In the genomic region with DNA sequence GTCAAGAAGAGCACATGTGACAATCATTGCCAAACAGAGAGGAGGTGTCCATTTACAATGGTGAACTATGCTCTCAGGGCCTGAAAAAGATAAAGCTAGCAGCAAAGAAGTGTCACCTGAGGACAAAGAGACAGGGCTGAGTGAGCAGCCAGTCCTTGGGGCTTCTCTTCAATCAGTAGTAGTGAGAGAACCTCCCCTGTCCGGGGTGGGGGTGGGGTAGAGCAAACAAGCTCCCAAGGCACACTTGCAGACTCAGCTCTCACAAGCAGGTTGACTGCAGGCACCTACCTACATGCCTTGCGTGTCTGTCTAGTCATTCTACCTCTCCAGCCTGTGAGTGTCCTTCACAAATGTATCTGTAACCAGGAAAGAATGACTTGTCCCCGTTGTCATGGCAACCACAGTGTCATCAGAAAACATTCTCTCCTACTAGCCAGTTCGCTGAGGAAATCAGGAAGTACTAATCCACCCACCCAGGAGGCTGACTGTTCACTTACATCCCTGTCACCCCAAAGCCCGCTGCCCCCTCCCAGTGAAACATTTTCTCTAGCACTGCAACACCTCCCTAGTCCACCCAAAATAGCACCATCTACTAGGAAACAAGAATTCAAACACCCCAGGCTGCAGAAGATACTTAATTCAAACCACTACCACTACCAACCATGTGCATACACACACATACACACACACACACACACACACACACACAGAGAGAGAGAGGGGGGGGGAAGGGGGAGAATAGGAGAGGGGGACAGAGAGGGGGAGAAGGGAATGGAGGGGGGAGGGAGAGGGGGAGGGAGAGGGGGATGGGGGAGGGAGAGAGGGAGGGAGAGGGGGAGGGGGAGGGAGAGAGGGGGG, we compare ENCODE assay signal across 11 mouse cellular contexts. TPM values are rescaled to one million over a fixed set of nuclear protein-coding genes. Genes with fewer than 3 reads are reported as not detected.
DNase-seq lines count a peak whose midpoint lies in the region; ATAC-seq lines count a peak whose summit lies in the region.
"Not testable (repeated sequence)": the region's sequence is repeated elsewhere in the genome, so short reads cannot be mapped to it uniquely, and the experiment has no call there.
"Had no signal": no experiment of that assay in that cellular context is flagged by ENCODE, and none has a peak within 500 bp of the region (broad histone marks: within the 10 kb centered on the region; RNA-seq: fewer than 3 reads in every experiment).

A gene (minus strand): TSS at position 170 of the 858 bp plus-strand sequence.

- H3K27me3 ChIP-seq in forebrain, embryonic 16.5 days (replicated peaks; ENCODE audit: control insufficient read depth, insufficient read depth, low read length); hindbrain, embryonic 13.5 days; kidney, embryonic 14.5 days (ENCODE audit: control insufficient read depth, insufficient read depth, low read length); neural tube, embryonic 12.5 days (replicated peaks): not testable (repeated sequence)

- H3K4me3 ChIP-seq in forebrain, embryonic 16.5 days (replicated peaks; ENCODE audit: low read length); hindbrain, embryonic 13.5 days; kidney, embryonic 14.5 days (ENCODE audit: low read length); neural tube, embryonic 12.5 days: not testable (repeated sequence)

- H3K9ac ChIP-seq in forebrain, embryonic 16.5 days (replicated peaks; ENCODE audit: low read depth, low read length); hindbrain, embryonic 13.5 days; kidney, embryonic 14.5 days (ENCODE audit: low read depth, low read length); neural tube, embryonic 12.5 days: not testable (repeated sequence)

- ATAC-seq in forebrain, embryonic 16.5 days: peak; percentile 69
- ATAC-seq in hindbrain, embryonic 13.5 days (ENCODE audit: low FRiP score): peak; percentile 71
- peak; percentile 60; the same call in 1 of the 2 replicates for ATAC-seq in kidney, embryonic 14.5 days (ENCODE audit: low FRiP score, low TSS enrichment)
- ATAC-seq in neural tube, embryonic 12.5 days (ENCODE audit: low FRiP score, low read depth): peak; percentile 37; the same call in 1 of the 2 replicates

- 100% methylated on average over 1 of the region's 5 CpGs for WGBS in forebrain, embryonic 16.5 days
- 63% methylated on average over 2 of the region's 5 CpGs for WGBS in hindbrain, embryonic 13.5 days
- WGBS in kidney, embryonic 14.5 days: 67% methylated on average over 3 of the region's 5 CpGs
- WGBS in neural tube, embryonic 12.5 days: 47% methylated on average over 3 of the region's 5 CpGs

- not testable (repeated sequence) for H3K27ac ChIP-seq in forebrain, embryonic 16.5 days (ENCODE audit: low read length); hindbrain, embryonic 13.5 days; kidney, embryonic 14.5 days (ENCODE audit: low read depth, low read length); neural tube, embryonic 12.5 days

- H3K4me1 ChIP-seq in forebrain, embryonic 16.5 days (replicated peaks; ENCODE audit: control insufficient read depth, insufficient read depth, low read length); hindbrain, embryonic 13.5 days (replicated peaks); kidney, embryonic 14.5 days (ENCODE audit: control insufficient read depth, insufficient read depth, low read length); neural tube, embryonic 12.5 days: not testable (repeated sequence)

- not testable (repeated sequence) for H3K36me3 ChIP-seq in forebrain, embryonic 16.5 days (ENCODE audit: control insufficient read depth, insufficient read depth); hindbrain, embryonic 13.5 days; kidney, embryonic 14.5 days (ENCODE audit: control insufficient read depth, insufficient read depth, low read length); neural tube, embryonic 12.5 days

- H3K4me2 ChIP-seq in forebrain, embryonic 16.5 days (ENCODE audit: low read length); hindbrain, embryonic 13.5 days; kidney, embryonic 14.5 days (replicated peaks; ENCODE audit: low read depth, low read length); neural tube, embryonic 12.5 days (replicated peaks): not testable (repeated sequence)

- H3K9me3 ChIP-seq in forebrain, embryonic 16.5 days (ENCODE audit: control insufficient read depth, low read length); hindbrain, embryonic 13.5 days; kidney, embryonic 14.5 days (ENCODE audit: control insufficient read depth, low read length); neural tube, embryonic 12.5 days: not testable (repeated sequence)

- DNase-seq in adrenal gland, postnatal 36 days: peak; percentile 6 to 40
- peak; percentile 1 to 25 for DNase-seq in left cerebral cortex, adult 8-10 months (ENCODE audit: low spot score in 2 of 2)
- DNase-seq in lung, postnatal 14 days: peak; percentile 25

RNA-seq across cellular contexts. Expression of the gene that starts here (rescaled TPM):
- total RNA-seq in adrenal gland, postnatal 36 days (2021): under 1 TPM in 1 of 2 experiments, not detected in 1; 0.10 TPM
- polyA plus RNA-seq in forebrain, embryonic 16.5 days (2015; fragmentation: Nextera tagmentation; extraction: Ambion mirVana): 0.10 and 0.32 TPM in 2 replicates
- 0.18 and 0.21 TPM in 2 replicates for polyA plus RNA-seq in hindbrain, embryonic 13.5 days (2015; fragmentation: Nextera tagmentation; extraction: Ambion mirVana)
- not detected in 2 replicates for polyA plus RNA-seq in kidney, embryonic 14.5 days (2014; fragmentation: Nextera tagmentation; extraction: Ambion mirVana)
- total RNA-seq in left cerebral cortex, adult 8-10 months (2022): under 1 TPM in 2 of 4 experiments, not detected in 2; 0.23 to 0.41 TPM
- 0.19 TPM in 1 of 2 replicates, not detected in the other for polyA plus RNA-seq in neural tube, embryonic 12.5 days (2016; fragmentation: Nextera tagmentation; extraction: Ambion mirVana)
- total RNA-seq: adrenal gland, postnatal 4 days; megakaryocyte, adult 5-6 weeks had no signal
- polyA plus RNA-seq: liver, embryonic 12.5 days; spleen, adult 2 months had no signal

Comparison
In these comparisons a context has a peak if more than half of its experiments do, and no peak if none do; other contexts are left out.
1. Peak in DNase-seq in adrenal gland, postnatal 36 days; RNA of the gene not detected or under 1 TPM.
2. Peak in ATAC-seq in forebrain, embryonic 16.5 days; RNA of the gene not detected or under 1 TPM.
3. Peak in ATAC-seq in hindbrain, embryonic 13.5 days; RNA of the gene not detected or under 1 TPM.
4. Peak in ATAC-seq in kidney, embryonic 14.5 days; RNA of the gene not detected or under 1 TPM.
5. Peak in DNase-seq in left cerebral cortex, adult 8-10 months; RNA of the gene not detected or under 1 TPM.
6. Peak in ATAC-seq in neural tube, embryonic 12.5 days; RNA of the gene not detected or under 1 TPM.